Mouse (Mus musculus) adipocyte (in vitro differentiated cells): ENCODE data around the gene 1600014C23Rik.

Experiments
- DNase-seq: peaks from one replicate; pipeline ENCODE4 v3.0.0-alpha.2; 2016; ENCODE audit warnings: low spot score

Gene 1600014C23Rik

GRCm38 (mm10) chr17:45752053-45752452 lies 18.4 kb upstream of the 1600014C23Rik start:
- no peak for DNase-seq

DNA sequence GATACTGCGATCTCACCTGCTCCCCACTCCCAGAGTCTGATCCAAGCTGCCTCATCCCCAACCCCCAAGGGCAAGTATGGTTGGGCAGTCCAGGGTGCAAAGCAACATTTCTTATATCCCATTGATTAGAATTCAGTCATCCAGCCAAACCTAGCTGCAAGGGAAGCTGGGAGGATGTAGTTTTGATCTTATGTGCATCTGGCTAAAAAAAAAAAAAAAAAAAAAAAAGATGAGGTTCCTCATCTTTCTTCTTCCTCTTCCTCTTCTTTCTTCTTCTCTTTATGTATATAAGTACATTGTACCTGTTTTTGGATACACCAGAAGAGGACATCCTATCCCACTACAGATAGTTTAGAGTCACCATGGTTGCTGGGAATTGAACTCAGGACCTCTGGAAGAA lies 17.7 kb upstream of the 1600014C23Rik start:
- no peak for DNase-seq

DNA sequence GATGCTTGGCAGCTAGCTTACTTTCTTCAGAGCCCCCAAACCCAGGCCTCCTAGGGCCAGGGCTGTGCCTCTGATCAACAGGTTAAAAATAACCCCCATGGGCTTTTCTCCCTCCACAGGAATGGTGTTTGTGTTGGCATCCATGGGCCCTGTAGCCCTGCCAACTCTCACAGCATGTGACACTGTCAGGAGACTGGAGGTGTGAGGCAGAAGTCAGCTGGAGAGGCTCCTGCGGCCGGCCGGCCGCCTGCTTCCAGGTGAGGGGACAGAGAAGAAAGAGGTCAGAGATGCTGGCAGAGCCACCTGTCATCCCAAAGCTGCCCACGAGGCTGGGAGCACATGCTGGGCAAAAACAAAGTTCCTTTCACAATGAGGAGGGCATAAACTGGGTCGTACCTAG lies 15.5 kb upstream of the 1600014C23Rik start:
- no peak for DNase-seq

DNA sequence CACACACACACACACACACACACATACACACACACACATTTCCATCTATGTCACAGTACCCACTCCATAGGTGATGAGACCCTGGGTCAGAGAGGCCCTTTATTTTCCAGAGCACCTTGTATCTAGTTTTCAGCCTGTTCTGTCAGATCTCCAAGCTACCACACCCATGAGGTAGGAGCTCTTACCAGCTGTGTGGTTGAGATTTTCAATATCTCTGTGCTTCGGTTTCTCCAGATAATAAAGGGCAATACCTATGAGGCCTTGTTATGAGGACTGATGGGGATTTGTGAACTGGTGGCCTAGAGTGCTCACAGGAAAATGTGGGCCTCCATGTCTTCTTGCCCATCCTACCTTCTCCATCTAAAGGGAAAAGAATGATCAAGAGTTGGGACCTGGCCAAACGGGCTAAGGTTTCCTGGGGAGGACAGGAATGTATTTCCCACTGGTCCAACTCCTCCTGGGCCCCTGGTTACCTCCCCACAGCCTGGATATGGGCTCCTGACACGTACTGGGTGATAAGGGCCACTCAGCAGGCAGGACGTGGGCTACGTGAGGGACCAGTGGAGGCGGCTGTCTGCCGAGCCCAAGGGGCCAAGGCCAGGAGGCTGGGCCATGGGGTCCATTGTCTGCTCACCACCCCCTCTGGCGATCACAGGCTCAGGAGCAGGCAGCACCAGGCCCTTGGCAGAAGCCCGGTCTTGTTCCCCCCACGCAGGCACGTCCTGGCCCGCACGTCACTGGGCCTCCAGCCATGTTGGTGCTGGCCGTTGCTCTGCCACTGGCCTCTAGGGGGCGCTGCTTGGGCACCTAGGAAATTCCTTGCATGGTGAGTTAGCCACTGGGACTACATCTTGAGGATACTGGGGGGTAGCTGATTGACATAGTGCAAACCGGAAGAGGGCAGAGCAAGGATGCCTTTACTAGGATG lies 14.5 kb upstream of the 1600014C23Rik start:
- DNase-seq: no peak

DNA sequence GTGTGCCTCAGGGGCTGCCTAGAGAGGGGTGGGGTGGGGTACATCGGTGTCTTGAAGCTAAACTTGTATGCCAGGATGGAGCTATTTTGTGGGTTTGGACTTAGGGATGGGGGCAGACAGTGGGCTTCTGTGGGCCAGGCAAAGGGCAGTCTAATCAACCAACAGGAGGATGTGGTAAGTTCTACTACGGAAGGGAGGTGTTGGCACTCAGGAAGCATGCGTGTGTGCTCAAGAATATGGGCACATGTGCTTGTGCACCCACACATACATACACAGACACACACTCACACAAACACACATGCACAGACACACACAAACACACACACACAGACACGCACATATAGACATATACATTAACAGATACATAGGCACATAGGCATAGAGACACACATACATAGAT lies 13.6 kb upstream of the 1600014C23Rik start:
- DNase-seq: no peak

GRCm38 (mm10) chr17:45746755-45747154 lies 13.1 kb upstream of the 1600014C23Rik start:
- no peak for DNase-seq

GRCm38 (mm10) chr17:45745629-45746028 lies 12.0 kb upstream of the 1600014C23Rik start:
- no peak for DNase-seq

- peak; percentile 54 for DNase-seq
Observed at GRCm38 (mm10) chr17:45742371-45743147, 8.9 kb upstream of the 1600014C23Rik start.

- DNase-seq: no peak
Observed at GRCm38 (mm10) chr17:45737078-45737601, 3.5 kb upstream of the 1600014C23Rik start.

DNA sequence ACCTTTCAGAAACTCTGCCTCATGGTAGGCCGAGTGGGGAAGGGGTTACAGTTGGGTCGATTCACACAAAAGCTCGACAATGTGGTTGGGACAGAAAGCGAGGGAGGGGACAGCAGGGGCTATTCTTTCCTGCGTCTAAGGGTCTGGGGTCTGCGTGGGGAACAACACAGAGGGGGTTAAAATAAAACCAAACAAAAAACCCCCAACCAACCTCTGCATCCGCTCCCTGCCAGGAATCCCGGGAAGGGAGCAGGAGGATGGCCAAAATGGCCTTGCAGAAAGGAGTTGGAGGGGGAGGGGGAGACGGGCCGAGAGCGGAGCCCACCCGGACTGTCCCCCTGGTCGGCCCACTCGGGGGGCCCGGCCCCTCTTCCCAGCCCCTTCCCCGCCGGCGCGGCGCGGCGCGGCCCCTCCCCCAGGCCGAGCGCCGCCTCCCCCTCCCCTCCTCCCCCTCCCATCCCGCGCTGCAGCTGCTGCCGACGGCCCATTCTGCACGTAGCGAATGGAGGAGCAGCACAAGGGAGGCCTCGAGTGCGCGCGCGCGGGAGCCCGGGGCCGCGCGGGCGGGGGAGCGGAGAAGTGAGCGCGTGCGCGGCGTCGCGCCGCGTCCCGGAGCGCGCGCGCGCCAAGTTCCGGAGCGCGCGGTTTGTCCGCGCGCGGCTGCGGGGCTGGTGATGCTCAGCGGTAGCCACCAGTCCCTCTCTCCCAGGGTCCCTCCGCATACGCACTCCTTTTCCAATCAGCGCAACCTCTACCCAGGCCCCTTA lies 2.9 kb upstream of the 1600014C23Rik start:
- DNase-seq: no peak

GRCm38 (mm10) chr17:45735382-45736310 lies 2.0 kb upstream of the 1600014C23Rik start:
- DNase-seq: peak; percentile 82

- DNase-seq: no peak
Observed at GRCm38 (mm10) chr17:45734881-45735280, 1.2 kb upstream of the 1600014C23Rik start.

- no peak for DNase-seq
Observed at GRCm38 (mm10) chr17:45734333-45734732, 689 bp upstream of the 1600014C23Rik start.

GRCm38 (mm10) chr17:45733038-45733734 lies 458 bp downstream of the 1600014C23Rik start:
- DNase-seq: no peak

GRCm38 (mm10) chr17:45731172-45731864 lies 2.3 kb downstream of the 1600014C23Rik start:
- peak; percentile 92 for DNase-seq

DNA sequence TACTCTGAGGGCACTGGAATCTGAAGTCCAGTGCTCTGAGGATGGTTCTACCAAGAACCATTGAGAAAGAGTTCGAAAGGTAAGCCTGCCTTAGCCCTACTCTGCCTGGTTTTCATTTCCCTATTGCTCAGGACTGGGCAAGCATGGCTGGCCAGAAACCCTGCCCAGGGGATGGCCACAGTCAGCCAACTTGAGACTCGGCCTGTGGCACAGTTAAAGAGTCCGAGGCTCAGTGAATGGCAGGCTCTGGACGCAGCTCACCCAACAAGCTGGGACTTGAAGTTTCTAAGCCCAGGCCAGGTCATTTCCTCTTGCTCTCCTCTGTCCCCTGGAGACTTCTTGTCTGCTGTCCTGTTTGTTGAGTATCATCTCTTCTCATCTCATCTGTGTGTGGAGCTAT lies 2.9 kb downstream of the 1600014C23Rik start:
- peak; percentile 82 for DNase-seq

DNA sequence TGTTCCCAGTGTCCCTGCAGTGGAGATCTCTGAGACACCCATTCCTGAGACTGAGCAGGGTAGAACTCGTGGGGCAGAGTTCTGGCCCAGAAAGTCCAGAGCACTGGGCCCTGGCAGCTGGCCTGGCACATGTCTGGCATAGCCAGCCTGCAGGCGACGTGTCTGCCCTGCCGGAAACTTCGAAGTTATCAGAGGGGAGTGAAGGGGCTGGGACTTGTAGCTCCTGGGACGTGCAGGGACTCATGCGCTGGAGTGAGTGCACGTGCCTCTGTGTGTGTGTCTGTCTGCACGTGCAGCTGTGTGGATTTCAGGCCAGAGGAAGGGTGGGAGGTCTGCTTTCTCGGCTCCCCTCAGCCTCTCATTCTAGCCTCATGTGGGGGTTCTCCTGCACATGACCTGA lies 4.3 kb downstream of the 1600014C23Rik start:
- peak; percentile 25 for DNase-seq

- no peak for DNase-seq
Observed at GRCm38 (mm10) chr17:45727983-45728723, 5.5 kb downstream of the 1600014C23Rik start.

- no peak for DNase-seq
Observed at GRCm38 (mm10) chr17:45727481-45727880, 6.2 kb downstream of the 1600014C23Rik start.
